Mouse (Mus musculus): ENCODE data around the gene Ppp1r13b. TPM values are rescaled to one million over a fixed set of nuclear protein-coding genes. Genes with fewer than 3 reads are reported as not detected.

The Ppp1r13b gene
- polyA plus RNA-seq, 1 experiment from 2014 or later = 17.9 TPM

GRCm38 (mm10) chr12:111814769-111815762 is 92.8 kb downstream of the Ppp1r13b start:
- peak overlapping the region; percentile 25 for H3K27ac ChIP-seq (ENCODE audit: low read depth, low read length)
- peak overlapping the region; percentile 77 for H3K9ac ChIP-seq (ENCODE audit: low read depth, low read length)
- no peaks in the 10 kb centered on the region for H3K9me3 ChIP-seq (ENCODE audit: control insufficient read depth, low read length)

GRCm38 (mm10) chr12:111813766-111814617 is 93.9 kb downstream of the Ppp1r13b start, which contains the start of the genes Xrcc3 and Zfyve21:
Gene Xrcc3, minus strand, starts transcription at chr12:111813873.
Gene Zfyve21, plus strand, starts transcription at chr12:111814170.
- WGBS = under 1% methylated on average over 82 of the region's 87 CpGs

More at GRCm38 (mm10) chr12:111814769-111815762, 92.8 kb downstream of the Ppp1r13b start:
- WGBS = 32% methylated on average over 19 of the region's 19 CpGs
- Histone ChIP-seq H3K27me3 (replicated peaks; ENCODE audit: control insufficient read depth, insufficient read depth, low read length) (no peaks in the 10 kb centered on the region), H3K36me3 (ENCODE audit: control insufficient read depth, insufficient read depth, low read length) (no peaks in the 10 kb centered on the region), H3K4me2 (ENCODE audit: low read length) (peak overlapping the region; percentile 93), H3K4me1 (ENCODE audit: control insufficient read depth, insufficient read depth, low read depth, low read length) (peaks cover 22% of the 10 kb centered on the region), H3K4me3 (ENCODE audit: low read length) (peak overlapping the region; percentile 77)
- no peak for ATAC-seq

GRCm38 (mm10) chr12:111813111-111813765 is 94.7 kb downstream of the Ppp1r13b start:
- Histone ChIP-seq H3K27ac (ENCODE audit: low read depth, low read length) (no peak overlapping the region), H3K9ac (ENCODE audit: low read depth, low read length) (peak overlapping the region; percentile 39), H3K9me3 (ENCODE audit: control insufficient read depth, low read length) (no peaks in the 10 kb centered on the region), H3K27me3 (replicated peaks; ENCODE audit: control insufficient read depth, insufficient read depth, low read length) (no peaks in the 10 kb centered on the region), H3K4me2 (ENCODE audit: low read length) (peak overlapping the region; percentile 64), H3K4me3 (ENCODE audit: low read length) (peak overlapping the region; percentile 53), H3K4me1 (ENCODE audit: control insufficient read depth, insufficient read depth, low read depth, low read length) (peaks cover 26% of the 10 kb centered on the region), H3K36me3 (ENCODE audit: control insufficient read depth, insufficient read depth, low read length) (peaks cover 1% of the 10 kb centered on the region; the same call in 1 of the 2 replicates)
- 5% methylated on average over 27 of the region's 27 CpGs for WGBS
- no peak for ATAC-seq

More at GRCm38 (mm10) chr12:111813766-111814617, 93.9 kb downstream of the Ppp1r13b start, which contains the start of the genes Xrcc3 and Zfyve21:
- no peaks in the 10 kb centered on the region for H3K9me3 ChIP-seq (ENCODE audit: control insufficient read depth, low read length)
- H3K27ac ChIP-seq (ENCODE audit: low read depth, low read length) = peak within 1 kb of the TSS; percentile 82
- H3K4me3 ChIP-seq (ENCODE audit: low read length) = peak within 1 kb of the TSS; percentile 77
- H3K4me2 ChIP-seq (ENCODE audit: low read length) = peak within 1 kb of the TSS; percentile 93
- H3K4me1 ChIP-seq (ENCODE audit: control insufficient read depth, insufficient read depth, low read depth, low read length) = peaks cover 26% of the 10 kb centered on the region
- ATAC-seq = peak; percentile 99
- peak within 1 kb of the TSS; percentile 77 for H3K9ac ChIP-seq (ENCODE audit: low read depth, low read length)
- no peaks in the 10 kb centered on the region for H3K27me3 ChIP-seq (replicated peaks; ENCODE audit: control insufficient read depth, insufficient read depth, low read length)
- H3K36me3 ChIP-seq (ENCODE audit: control insufficient read depth, insufficient read depth, low read length) = no peaks in the 10 kb centered on the region

DNA sequence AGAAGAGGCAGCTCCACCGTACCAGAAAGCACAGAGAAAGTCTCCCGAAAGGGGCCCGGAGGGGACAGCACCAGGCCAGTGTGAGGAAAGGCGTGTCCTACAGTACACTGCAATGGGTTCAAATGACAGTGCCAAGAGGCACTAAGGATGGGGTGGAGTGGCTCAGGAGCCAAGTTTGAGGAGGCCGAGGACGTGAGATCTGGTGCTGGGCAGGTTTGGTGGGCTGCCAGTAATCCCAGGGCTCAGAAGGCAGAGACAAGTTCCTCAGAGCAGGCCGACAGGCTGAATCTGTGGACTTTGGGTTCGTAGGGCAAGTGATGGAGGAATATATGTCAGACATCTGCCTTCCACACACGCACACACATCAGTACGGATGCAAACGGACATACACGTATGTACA is 95.3 kb downstream of the Ppp1r13b start:
- no peaks in the 10 kb centered on the region for H3K27me3 ChIP-seq (replicated peaks; ENCODE audit: control insufficient read depth, insufficient read depth, low read length)
- H3K9ac ChIP-seq (ENCODE audit: low read depth, low read length) = no peak overlapping the region
- H3K36me3 ChIP-seq (ENCODE audit: control insufficient read depth, insufficient read depth, low read length) = peaks cover 7% of the 10 kb centered on the region; the same call in 1 of the 2 replicates
- H3K4me3 ChIP-seq (ENCODE audit: low read length) = peak overlapping the region; percentile 53
- H3K9me3 ChIP-seq (ENCODE audit: control insufficient read depth, low read length) = no peaks in the 10 kb centered on the region
- ATAC-seq = no peak
- H3K4me1 ChIP-seq (ENCODE audit: control insufficient read depth, insufficient read depth, low read depth, low read length) = peaks cover 26% of the 10 kb centered on the region
- no peak overlapping the region for H3K27ac ChIP-seq (ENCODE audit: low read depth, low read length)
- H3K4me2 ChIP-seq (ENCODE audit: low read length) = no peak overlapping the region; the same call in none of the 2 replicates
- WGBS = 74% methylated on average over 12 of the region's 12 CpGs

- no peak for ATAC-seq
- no peak overlapping the region for H3K9ac ChIP-seq (ENCODE audit: low read depth, low read length)
- no peaks in the 10 kb centered on the region for H3K9me3 ChIP-seq (ENCODE audit: control insufficient read depth, low read length)
- H3K4me2 ChIP-seq (ENCODE audit: low read length) = no peak overlapping the region
- H3K27me3 ChIP-seq (replicated peaks; ENCODE audit: control insufficient read depth, insufficient read depth, low read length) = no peaks in the 10 kb centered on the region
- no peak overlapping the region for H3K27ac ChIP-seq (ENCODE audit: low read depth, low read length)
- WGBS = 89% methylated on average over 12 of the region's 13 CpGs
- peaks cover 9% of the 10 kb centered on the region; the same call in 1 of the 2 replicates for H3K36me3 ChIP-seq (ENCODE audit: control insufficient read depth, insufficient read depth, low read length)
- peaks cover 26% of the 10 kb centered on the region for H3K4me1 ChIP-seq (ENCODE audit: control insufficient read depth, insufficient read depth, low read depth, low read length)
- H3K4me3 ChIP-seq (ENCODE audit: low read length) = no peak overlapping the region
These were observed 95.8 kb downstream of the Ppp1r13b start for GRCm38 (mm10) chr12:111812075-111812474.

DNA sequence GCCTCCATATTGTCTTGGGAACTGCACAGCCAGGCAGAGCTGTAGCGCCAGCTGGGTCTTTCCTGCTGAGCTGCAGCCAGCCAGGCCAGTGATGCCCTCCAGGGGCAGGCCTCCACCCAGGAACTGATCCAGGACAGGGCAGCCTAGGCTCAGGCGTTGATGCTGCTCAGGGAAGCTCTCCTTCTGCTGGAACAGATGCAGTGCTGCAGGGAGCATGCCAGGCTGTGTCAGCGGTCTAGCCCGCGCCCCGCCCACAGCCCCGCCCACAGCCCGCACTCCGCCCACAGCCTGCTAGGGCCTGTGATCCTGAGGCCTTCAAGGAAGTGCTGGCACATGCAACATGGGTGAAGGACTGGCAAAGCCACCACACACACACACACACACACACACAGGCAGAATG is 98.1 kb downstream of the Ppp1r13b start:
- Histone ChIP-seq H3K4me3 (ENCODE audit: low read length) (no peak overlapping the region; the same call in 1 of the 2 replicates), H3K27me3 (replicated peaks; ENCODE audit: control insufficient read depth, insufficient read depth, low read length) (no peaks in the 10 kb centered on the region), H3K4me1 (ENCODE audit: control insufficient read depth, insufficient read depth, low read depth, low read length) (peaks cover 15% of the 10 kb centered on the region), H3K9me3 (ENCODE audit: control insufficient read depth, low read length) (no peaks in the 10 kb centered on the region), H3K27ac (ENCODE audit: low read depth, low read length) (peak overlapping the region; percentile 58; the same call in 1 of the 2 replicates), H3K4me2 (ENCODE audit: low read length) (peak overlapping the region; percentile 33), H3K36me3 (ENCODE audit: control insufficient read depth, insufficient read depth, low read length) (peaks cover 13% of the 10 kb centered on the region), H3K9ac (ENCODE audit: low read depth, low read length) (peak overlapping the region; percentile 39; the same call in 1 of the 2 replicates)
- peak; percentile 13; the same call in 1 of the 2 replicates for ATAC-seq
- WGBS = 3% methylated on average over 9 of the region's 9 CpGs

GRCm38 (mm10) chr12:111808775-111809174 is 99.1 kb downstream of the Ppp1r13b start:
- ATAC-seq = no peak
- peaks cover 13% of the 10 kb centered on the region for H3K36me3 ChIP-seq (ENCODE audit: control insufficient read depth, insufficient read depth, low read length)
- peaks cover 11% of the 10 kb centered on the region for H3K4me1 ChIP-seq (ENCODE audit: control insufficient read depth, insufficient read depth, low read depth, low read length)
- no peak overlapping the region for H3K4me3 ChIP-seq (ENCODE audit: low read length)
- no peak overlapping the region for H3K9ac ChIP-seq (ENCODE audit: low read depth, low read length)
- WGBS = 91% methylated on average over 6 of the region's 6 CpGs
- no peaks in the 10 kb centered on the region for H3K27me3 ChIP-seq (replicated peaks; ENCODE audit: control insufficient read depth, insufficient read depth, low read length)
- no peak overlapping the region for H3K4me2 ChIP-seq (ENCODE audit: low read length)
- H3K27ac ChIP-seq (ENCODE audit: low read depth, low read length) = 0 out of 2 replicates have a peak overlapping the region, but pooled peaks have one; percentile 58
- no peaks in the 10 kb centered on the region for H3K9me3 ChIP-seq (ENCODE audit: control insufficient read depth, low read length)

- 91% methylated on average over 5 of the region's 5 CpGs for WGBS
- Histone ChIP-seq H3K4me1 (ENCODE audit: control insufficient read depth, insufficient read depth, low read depth, low read length) (no peaks in the 10 kb centered on the region), H3K4me2 (ENCODE audit: low read length) (no peak overlapping the region), H3K9me3 (ENCODE audit: control insufficient read depth, low read length) (no peaks in the 10 kb centered on the region), H3K9ac (ENCODE audit: low read depth, low read length) (no peak overlapping the region), H3K4me3 (ENCODE audit: low read length) (no peak overlapping the region), H3K36me3 (ENCODE audit: control insufficient read depth, insufficient read depth, low read length) (peaks cover 17% of the 10 kb centered on the region), H3K27me3 (replicated peaks; ENCODE audit: control insufficient read depth, insufficient read depth, low read length) (no peaks in the 10 kb centered on the region), H3K27ac (ENCODE audit: low read depth, low read length) (no peak overlapping the region)
- ATAC-seq = no peak
These were observed 104.4 kb downstream of the Ppp1r13b start for GRCm38 (mm10) chr12:111803538-111803937.

Measured in hindbrain, embryonic 16.5 days (tissue).